Mouse (Mus musculus): ENCODE measurements around the gene Arhgef9.

The Arhgef9 gene

DNA sequence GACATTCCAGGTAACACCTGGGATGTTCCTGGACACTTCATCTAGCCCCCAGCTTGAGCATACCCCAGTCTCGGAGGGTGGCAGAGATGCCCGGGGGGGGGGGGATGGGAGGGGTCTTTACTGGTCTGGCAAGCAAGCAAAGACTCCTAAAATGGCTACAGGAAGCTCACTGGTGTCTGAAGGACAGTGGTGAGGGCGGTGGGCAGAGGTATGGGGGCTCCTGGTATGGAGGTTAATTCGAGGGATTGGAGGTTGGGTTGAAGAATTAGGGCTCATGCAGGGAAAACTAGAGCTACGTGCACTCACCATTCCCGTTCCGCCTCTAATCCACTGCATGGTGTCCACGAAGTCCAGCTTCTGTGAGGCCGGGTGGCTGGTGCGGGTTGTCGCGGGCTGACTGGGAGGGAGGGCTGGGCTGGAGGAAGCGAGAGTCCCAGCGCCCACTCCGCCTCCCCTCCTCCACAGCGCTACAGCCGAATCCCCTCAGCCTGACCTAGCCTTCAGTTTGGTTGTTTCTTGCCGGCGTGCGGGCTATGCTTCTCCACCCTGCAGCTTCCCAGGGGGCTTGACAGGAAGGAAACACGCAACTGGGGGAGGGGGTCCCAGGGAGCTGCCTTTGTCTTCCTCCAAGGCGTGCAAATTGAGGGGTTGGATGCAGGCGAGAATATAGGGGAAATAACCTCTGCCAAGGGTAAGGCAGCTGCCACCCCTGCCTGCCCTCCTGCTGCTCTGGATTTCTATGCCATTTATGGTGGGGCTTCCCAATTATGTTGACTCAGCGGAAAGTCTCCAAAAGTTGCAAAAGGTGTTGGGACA lies at the start of gene Arhgef9:
Gene Arhgef9, minus strand, starts transcription at position 753 of the 816 bp plus-strand sequence.
- peak; percentile 92 for DNase-seq

DNA sequence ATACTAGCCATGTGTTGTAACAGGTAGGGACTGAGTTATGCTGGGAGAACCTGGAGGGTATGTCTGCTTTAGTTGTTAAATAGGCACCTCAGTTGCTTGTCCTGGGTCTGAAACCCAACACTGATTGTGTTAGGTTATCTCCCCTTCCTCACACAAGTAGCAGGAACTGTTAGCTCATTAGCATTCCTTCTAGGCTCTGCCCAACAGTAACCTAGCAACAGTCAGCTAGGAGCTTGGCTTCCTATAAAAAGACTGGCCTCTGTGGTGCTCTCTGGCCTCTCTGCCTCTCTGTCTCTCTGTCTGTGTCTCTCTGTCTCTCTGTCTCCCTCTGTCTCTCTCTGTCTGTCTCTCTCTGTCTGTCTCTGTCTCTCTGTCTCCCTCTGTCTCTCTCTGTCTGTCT lies 42.2 kb upstream of the Arhgef9 start:
- DNase-seq = no peak

DNA sequence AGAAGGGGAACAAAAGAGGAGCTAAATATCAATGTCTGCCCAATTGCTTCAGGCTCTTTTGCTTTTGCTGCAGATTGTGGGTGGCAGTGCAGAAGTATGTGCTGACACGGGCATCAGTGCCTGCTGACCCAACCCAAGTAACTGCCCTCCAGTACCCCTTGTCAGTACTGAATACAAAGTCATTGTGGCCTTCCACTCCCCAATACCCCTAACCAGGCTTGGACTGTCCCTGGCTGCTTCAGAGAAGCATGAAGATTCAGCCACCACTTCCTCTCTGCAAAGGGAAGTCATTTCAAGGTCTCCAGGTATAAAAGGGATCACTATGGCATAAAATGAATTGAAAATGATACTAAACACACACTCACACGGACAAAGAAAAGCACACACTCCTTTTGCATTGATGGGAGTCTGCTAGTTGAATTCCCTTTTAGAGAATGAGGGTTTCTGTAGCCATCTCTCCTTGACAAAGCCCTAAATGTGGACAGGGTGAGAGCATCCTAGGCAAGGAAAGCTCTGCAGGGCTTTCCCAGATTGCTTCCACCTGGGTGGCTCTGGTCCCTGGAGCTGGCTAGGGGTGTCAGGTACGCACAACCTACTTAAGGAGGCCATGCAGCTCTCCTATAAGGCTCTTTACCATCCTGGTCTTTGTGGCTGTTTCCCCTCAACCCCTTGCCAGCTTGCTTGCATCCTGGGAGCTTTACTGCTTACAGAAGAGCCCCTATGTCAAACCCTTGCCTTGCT lies 1.1 kb downstream of the Arhgef9 start:
- no peak for DNase-seq

DNA sequence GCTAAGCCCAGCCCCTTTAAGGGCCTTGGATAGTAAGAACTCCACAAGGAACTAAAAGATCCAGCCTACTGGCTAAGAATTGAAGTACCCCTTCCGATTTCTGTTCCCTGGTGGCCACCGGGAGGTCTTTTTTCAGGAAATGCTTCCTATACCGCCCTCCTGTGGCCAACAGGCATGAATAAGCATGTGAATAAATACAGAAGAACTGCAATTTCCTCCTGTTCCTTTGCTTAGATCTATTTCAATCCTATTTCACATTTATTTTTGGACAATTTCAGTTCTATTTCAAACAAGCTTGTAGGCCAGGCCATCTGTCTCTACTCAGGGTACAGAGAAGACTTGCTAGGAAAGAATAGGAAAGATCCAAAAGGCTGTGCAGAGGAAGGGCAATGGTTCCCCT lies 20.7 kb downstream of the Arhgef9 start:
- DNase-seq = peak; percentile 78

DNA sequence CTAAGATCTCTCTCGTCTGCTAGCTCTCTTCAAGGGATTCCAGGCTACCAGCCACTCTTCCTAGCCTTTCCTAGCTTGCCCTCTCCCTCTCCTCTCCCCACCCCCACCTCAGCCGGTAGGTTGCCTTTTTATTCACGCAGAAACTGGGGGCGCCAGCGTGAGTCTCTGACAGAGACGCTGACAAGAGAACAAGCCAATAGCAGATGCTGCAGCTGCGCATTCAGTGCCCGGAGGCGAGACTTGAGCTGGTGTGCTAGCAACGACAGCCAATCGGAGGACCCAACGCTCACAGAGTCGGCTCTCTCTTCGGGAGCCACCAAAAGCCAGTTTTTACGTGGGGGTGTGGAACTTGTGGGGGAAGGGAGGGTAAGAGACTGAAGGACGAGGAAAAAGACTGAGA lies 30.3 kb downstream of the Arhgef9 start:
- DNase-seq = peak; percentile 100

DNA sequence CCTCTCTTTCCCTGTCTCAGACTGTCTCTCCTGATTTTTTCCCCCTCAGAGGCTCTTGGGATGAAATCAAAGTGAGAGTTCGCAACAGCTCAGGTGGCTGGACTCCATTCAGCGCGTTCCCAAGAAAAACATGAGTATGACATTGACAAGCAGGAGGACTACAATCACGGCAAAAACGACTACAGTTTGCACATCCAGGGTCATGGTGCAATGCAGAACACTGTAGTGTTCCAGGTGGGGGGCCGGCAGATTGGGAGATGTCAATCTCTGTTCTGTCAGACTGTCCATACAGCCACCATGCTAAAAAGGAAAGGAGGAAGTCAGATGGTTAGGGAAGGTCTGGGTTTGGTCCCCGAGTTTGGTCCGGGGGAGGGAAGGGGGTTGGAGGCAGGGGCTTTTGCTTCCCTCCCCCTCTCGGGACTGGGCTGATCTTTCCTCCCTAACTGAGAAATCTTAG lies 31.0 kb downstream of the Arhgef9 start:
- DNase-seq = no peak

DNA sequence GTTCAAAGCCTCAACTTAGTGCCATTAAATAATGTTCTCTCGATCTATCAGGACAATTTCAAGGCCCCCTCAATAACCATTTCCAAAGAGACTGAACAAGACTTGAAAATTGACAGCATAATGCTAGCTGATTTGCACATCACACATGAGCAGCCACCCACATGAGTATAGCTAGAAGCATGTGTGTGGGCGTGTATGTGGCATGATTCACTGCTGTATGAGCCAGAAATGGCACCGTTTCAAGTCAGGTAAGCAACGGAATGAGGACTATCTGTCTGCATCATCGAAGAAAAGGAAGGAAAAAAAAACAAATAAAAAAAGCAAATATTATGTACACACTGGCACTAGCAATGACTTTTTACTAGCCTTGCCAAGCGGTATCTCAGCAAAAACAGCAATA lies 32.5 kb downstream of the Arhgef9 start:
- no peak for DNase-seq

DNA sequence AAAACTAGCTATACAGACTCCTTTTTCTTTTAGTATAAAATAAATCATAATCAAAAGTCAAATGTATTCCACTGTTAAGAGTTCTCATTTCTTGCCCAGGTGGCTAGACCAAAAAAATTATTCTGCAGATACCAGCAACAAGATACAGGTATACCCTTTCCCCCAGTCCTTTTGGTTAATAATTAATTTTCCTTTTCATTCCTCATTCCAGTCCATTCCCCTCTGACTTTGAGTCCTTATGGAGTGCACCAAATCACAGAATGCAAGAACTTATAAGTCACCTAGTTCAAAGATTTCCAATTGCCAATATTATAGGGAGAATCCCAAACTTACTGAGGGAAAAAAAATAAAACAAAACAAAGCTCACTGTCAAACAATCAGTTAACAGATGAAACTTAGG lies 33.2 kb downstream of the Arhgef9 start:
- no peak for DNase-seq

DNA sequence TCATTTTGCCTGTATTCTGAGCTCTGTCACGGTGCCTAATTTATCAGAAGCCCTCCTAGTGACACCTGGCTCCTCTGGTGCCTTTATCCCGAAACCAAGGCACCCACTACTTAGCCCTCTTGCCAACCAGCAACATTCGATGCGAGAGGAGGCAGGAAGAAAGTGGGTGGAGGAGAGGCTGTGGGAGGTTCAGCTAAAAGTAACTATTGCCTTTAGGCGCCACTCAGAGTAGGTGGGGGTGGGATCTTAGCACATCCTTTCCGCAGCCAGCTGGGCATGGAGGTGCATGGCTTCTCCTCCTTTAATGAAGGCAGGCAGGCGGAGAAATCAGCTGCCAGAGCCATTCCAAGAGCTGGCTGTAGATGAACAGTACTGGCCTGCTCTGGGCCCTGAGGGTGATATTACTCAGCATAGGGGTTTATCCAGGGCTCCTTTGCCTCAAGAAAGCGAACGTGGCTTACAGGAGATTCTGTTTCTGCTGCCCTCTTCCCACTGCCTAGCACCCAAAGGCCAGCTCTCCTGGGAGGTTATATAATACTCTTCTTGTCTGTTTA lies 39.7 kb downstream of the Arhgef9 start:
- DNase-seq = no peak

DNA sequence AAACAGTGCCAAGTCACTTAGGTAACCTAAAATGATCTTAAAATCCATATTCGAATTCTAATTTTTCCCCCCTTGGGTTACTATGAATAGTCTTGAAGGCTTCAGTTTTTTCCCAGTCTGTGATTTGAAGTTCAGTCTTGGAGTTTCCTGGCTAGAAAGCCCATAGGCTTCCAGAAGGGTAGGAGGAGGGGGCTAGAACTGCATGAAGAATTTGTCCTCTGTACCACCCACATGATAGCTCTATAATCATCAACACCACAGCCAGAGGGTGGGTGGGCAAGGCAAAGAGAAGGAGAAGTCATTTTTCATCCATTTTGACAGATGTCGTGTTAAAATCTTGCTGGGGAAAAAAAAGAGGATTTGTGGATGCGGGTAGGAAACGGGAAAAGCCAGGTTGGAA lies 58.0 kb downstream of the Arhgef9 start:
- no peak for DNase-seq

DNA sequence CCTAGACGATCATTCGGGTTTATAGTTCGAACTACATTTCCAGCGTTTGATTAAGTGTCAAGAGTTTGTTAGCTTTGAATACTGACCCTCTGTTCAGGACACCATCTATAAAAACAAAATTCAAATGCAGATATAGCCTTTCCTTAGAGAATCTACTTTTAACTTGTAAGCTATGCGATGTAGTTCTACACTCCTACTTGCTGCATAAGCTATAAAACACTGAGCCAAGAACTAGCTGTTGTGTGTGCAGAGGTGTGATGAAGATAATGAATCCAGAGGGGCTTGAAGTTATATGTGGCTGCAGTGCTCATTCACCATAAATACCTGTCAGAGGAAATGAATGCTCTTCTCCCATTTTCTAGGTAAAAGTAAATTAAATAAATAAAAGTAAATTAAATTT lies 63.2 kb downstream of the Arhgef9 start:
- DNase-seq = no peak

DNA sequence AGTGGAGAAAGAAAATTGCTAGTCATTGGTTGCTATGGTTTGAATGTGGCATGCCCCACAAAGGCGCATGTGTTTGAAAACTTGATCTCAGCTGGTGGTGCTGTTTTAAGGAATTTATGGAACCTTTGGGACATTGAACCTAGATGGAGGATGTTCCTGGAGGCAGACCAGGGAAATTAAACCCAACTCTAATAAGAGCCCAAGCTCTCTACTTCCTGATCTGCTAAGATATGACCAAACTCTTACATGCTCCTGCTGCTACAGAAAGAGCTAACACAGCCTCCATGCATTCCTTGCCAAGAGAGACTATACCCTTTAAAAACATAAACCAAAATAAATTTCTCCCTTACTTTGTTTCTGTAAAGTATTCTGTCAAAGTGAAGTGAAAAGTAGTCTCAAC lies 63.7 kb downstream of the Arhgef9 start:
- DNase-seq = no peak

DNA sequence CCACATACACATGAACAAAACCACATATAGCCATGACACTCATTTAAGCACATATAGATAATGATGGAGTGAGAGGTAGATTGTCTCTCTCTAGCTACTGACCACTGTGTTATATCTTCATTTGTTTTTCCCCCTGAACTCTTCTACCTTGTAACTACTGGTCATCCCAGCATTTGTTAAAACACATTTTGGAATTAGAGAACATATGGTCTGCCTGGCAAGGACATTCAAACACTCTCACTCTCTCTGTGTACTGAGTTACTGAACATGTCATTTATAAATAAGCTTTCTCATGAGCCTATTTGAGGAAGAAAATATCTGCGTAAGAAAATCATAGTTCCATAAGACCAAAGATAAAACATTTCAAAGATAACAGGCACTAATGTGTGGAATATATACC lies 64.9 kb downstream of the Arhgef9 start:
- DNase-seq = no peak

DNA sequence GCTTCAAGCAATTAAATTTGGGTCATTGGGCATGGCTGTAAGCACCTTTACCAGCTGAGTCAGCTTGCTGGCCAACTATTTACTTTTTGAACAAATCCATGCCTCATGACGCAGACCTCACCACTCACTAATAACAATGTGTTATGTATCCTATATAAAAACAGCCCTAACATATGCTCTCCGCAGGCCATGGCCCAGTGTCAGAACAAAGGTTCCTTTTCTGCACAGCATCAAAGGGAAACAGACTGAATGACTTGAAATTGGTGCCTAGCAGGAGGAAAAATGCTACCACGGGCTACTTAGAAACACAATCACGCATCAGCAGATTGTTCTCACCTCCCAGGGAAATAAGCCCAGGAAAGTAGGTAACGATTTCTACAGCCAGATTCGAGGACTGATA lies 73.2 kb downstream of the Arhgef9 start:
- DNase-seq = no peak

DNA sequence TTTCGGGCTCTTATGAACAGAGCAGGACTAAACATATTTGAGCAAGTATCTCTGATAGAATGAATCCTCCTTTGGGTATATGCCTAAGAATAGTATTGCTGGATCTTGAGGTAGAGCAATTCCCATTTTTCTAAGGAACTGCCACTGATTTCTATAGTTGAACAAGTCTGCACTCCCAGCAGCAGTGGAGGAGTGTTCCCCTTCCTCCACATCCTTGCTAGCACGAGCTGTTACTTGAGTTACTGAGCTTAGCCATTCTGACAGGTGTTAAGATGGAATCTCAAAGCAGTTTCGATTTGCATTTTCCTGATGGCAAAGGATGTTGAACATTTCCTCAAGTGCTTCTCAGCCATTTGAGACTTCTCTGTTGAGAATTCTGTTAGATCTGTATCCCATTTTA lies 92.3 kb downstream of the Arhgef9 start:
- DNase-seq = no peak

DNA sequence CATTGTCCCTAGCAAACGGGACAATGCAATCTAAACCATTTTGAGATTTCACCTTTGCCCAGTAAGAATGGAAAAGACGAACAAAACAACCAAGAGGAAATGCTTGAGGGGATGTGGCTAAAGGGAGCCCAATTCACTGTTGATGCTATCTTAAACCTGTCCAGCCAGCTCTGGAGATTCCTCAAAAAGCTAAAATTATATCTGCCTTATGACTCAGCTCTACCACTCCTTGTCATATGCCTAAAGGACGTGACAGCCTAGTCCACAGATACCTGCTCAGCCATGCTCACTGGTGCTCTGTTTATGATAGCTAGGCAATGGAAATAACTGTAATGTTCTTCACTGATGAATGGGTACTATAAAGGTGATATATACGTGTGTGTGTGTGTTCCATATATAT lies 109.0 kb downstream of the Arhgef9 start:
- DNase-seq = no peak

DNA sequence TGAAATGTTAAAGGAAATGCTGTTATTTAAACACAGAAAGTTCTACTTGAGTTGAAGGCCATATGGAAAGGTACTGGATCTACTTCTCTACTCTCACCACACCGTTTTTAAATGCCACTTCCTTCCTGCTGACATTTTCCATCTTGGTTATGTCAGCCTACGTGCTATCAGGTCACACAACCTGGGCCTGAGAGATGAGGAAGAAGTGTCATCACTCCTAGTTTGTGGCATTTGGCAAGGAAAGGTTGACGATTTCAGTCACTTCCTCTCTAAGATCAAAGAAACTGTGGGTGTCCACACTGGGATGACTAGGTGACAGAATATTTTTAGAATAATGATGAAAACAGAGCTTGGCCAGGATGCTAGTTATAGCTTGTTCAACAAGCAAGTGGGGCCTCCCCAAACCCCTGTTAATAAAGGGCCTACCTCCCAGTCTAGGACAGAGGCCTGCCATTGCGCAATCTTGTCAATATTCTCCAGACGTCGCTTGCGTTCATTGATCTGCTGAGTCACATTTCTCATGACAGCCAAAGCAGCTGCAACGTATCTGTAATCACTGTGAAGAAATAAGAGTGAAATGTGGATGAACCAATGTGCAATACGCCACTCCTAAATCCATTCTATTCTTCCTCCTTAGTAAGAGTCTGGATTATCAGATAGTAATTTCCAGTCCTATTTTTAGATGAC lies 119.5 kb downstream of the Arhgef9 start:
- DNase-seq = no peak

DNA sequence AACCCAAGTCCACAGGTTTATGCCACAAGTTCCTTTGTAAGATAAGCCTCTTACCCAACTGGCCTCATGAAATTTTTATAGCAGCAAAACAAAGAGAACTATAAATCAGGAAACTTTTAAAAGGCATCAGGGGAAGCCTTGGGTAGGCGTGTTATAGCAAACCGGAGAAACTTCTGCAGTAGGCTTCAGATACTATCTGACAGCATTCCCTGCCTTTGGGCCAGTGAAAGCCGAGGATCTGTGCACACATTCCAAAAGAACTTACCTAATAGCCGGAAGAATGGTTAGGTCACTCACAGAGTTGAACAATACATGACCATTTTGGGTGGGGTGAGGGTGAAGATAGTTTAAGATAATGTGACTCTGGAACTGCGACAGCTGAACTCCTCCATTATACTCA lies 168.7 kb downstream of the Arhgef9 start:
- DNase-seq = peak; percentile 85

DNA sequence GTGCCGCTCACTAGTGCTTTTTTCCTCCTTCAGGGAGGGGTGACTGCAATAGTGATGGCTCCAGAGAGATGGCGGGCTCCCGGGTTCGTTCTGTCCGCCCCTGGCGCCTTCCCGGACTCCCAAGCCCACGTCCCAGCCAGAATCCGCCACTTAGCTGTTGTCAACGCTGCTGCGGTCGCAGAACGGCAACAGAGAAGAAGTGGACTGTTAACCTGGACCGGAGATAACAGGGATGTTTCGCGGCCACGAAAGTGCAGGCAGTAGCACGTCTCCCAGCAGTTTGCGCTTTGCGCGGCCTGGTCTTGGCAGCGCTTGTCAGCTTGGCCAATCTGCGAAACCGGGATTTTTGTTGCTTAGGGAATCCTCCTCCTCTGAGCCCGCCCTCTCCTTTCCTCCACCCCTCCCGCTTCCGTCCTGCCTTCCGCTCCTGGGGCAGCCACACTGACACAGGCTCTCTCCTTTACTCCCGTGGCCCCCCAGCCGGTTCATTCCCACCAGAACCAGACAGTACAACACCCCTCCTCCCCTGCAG lies 170.2 kb downstream of the Arhgef9 start, which contains the start of gene Spin4:
Gene Spin4, minus strand, starts transcription at position 322 of the 532 bp plus-strand sequence.
- DNase-seq = peak; percentile 98

DNA sequence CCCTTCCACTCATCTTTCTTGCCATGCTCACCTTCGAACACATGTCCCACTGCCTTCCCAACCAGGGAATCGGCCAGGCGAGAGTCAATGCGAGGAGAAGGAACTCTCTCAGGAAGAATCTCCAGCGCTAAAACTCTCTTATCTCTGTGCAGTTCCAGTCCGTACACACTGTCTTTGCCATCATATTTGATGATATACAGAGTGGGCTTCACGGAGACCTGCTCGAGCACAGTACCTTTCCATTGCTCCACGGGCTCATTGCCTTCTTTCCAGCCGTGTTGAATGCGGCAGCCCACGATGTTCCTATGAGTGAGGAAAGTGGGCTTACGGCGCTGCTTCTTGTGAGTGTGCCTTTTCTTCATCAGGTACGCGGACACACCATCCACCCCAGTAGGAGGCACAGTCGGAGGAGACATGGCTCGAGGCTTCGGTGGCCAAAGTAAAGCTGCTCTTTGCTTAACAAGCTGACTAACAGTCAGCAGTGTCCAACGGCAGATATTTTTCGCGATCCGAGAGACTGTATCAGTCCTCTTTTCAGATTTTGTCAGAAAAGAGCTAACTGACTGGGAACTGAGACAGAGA lies 170.8 kb downstream of the Arhgef9 start:
- no peak for DNase-seq

DNA sequence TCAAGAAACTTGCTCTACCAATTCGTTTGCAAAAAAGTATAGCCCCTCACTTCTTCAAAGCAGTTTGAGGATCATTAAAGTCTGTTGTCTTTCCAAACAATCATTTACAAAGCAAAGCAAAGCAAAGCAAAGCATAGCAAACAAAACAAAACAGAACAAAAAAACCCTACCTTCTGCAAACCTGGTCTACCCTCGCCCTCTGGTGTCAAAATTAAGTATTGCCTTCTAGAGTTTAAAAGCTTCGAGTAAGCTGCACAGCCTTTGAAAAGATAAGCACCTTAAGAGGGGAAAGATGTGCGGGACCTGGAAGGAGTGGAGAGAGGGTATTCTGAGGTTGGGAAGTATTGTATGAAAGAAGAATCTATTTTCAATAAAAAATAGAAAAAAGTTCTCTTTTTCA lies 184.6 kb downstream of the Arhgef9 start:
- DNase-seq = no peak
